Comparison of ENCODE assay signal across 17 mouse cellular contexts in the genomic region with DNA sequence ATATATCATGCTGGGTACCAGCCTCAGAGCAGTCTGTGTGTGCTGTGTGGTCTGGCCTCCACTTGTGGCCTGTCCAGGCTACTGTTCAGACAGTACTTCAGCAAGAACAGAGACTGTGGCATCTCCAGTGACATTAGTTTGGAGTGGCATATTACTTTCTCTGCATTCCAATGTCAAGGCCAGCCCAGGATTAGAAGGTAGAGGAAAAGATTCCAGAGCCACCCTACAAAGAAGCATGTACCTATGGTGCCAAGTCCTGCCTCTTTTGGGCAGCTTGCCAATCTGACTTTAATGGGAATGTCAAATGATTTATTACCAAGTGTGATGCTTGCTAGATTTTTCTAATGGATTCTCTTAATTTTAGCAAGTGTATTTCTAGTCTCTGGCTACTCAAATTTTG. TPM values are rescaled to one million over a fixed set of nuclear protein-coding genes. Genes with fewer than 3 reads are reported as not detected.
DNase-seq lines count a peak whose midpoint lies in the region; ATAC-seq and TF ChIP-seq lines count a peak whose summit lies in the region.
"Had no signal": no experiment of that assay in that cellular context is flagged by ENCODE, and none has a peak within 500 bp of the region (broad histone marks: within the 10 kb centered on the region; RNA-seq: fewer than 3 reads in every experiment).

No protein-coding gene starts in this region.

- no peak overlapping the region for H3K4me2 ChIP-seq in hindbrain, embryonic 14.5 days (replicated peaks)
- H3K4me2 ChIP-seq in hindbrain, embryonic 12.5 days (replicated peaks): no peak overlapping the region
- H3K4me2 ChIP-seq: limb, embryonic 12.5 days had no signal

- no peaks in the 10 kb centered on the region for H3K36me3 ChIP-seq in hindbrain, embryonic 14.5 days (replicated peaks; ENCODE audit: control insufficient read depth, insufficient read depth)
- H3K36me3 ChIP-seq in hindbrain, embryonic 12.5 days: no peaks in the 10 kb centered on the region
- H3K36me3 ChIP-seq: limb, embryonic 12.5 days had no signal

- 0 out of 2 replicates have a peak, but pooled peaks cover 4% of the 10 kb centered on the region for H3K4me1 ChIP-seq in hindbrain, embryonic 14.5 days (replicated peaks; ENCODE audit: control insufficient read depth, insufficient read depth, low read length)
- H3K4me1 ChIP-seq in hindbrain, embryonic 12.5 days: no peaks in the 10 kb centered on the region
- H3K4me1 ChIP-seq: limb, embryonic 12.5 days had no signal

- DNase-seq in adrenal gland, adult 2 months: peak; percentile 47
- DNase-seq in adrenal gland, adult 18-20 months (ENCODE audit: low spot score in 2 of 2): no peak
- peak; percentile 66 for DNase-seq in hindbrain, embryonic 14.5 days (ENCODE audit: low spot score)
- DNase-seq in 3T3-L1 (ENCODE audit: low read depth, low spot score): peak; percentile 62
- DNase-seq in kidney, adult 18-20 months: peak; percentile 47
- DNase-seq in layer of hippocampus, adult 2 months (ENCODE audit: low spot score in 2 of 2): no peak
- DNase-seq in T-cell, adult 2 months (ENCODE audit: low spot score): no peak
- DNase-seq: cerebellum, postnatal 36 days; thymus, adult 18-20 months had no signal

- no peak overlapping the region for H3K9ac ChIP-seq in hindbrain, embryonic 14.5 days
- H3K9ac ChIP-seq in hindbrain, embryonic 12.5 days: no peak overlapping the region
- H3K9ac ChIP-seq: limb, embryonic 12.5 days had no signal

- H3K9me3 ChIP-seq in hindbrain, embryonic 14.5 days (ENCODE audit: control insufficient read depth, low read length): no peaks in the 10 kb centered on the region
- H3K9me3 ChIP-seq in hindbrain, embryonic 12.5 days (replicated peaks): no peaks in the 10 kb centered on the region
- H3K9me3 ChIP-seq: limb, embryonic 12.5 days had no signal

- no peak overlapping the region for H3K4me3 ChIP-seq in hindbrain, embryonic 14.5 days (replicated peaks; ENCODE audit: low read length)
- no peak overlapping the region for H3K4me3 ChIP-seq in hindbrain, embryonic 12.5 days
- H3K4me3 ChIP-seq in layer of hippocampus, adult 2 months: no peak overlapping the region
- H3K4me3 ChIP-seq: limb, embryonic 12.5 days had no signal

- no peaks in the 10 kb centered on the region for H3K27me3 ChIP-seq in hindbrain, embryonic 14.5 days (ENCODE audit: control insufficient read depth, insufficient read depth, low read length)
- H3K27me3 ChIP-seq in hindbrain, embryonic 12.5 days: no peaks in the 10 kb centered on the region
- H3K27me3 ChIP-seq: limb, embryonic 12.5 days had no signal

- H3K27ac ChIP-seq in hindbrain, embryonic 14.5 days: 0 out of 2 replicates have a peak overlapping the region, but pooled peaks have one; percentile 16
- no peak overlapping the region for H3K27ac ChIP-seq in hindbrain, embryonic 12.5 days
- no peak overlapping the region for H3K27ac ChIP-seq in layer of hippocampus, adult 2 months
- H3K27ac ChIP-seq: limb, embryonic 12.5 days; macrophage had no signal

- ATAC-seq in hindbrain, embryonic 14.5 days (ENCODE audit: low FRiP score): no peak
- no peak for ATAC-seq in hindbrain, embryonic 12.5 days (ENCODE audit: low FRiP score)

- TF ChIP-seq CTCF in layer of hippocampus, adult 2 months (conservative IDR thresholded peaks at IDR 0.05): no peak

RNA-seq across cellular contexts. Expression of a gene that starts 54.6 kb away (rescaled TPM):
- total RNA-seq in adrenal gland, adult 2 months (2021): not detected
- not detected in 2 replicates for polyA plus RNA-seq in adrenal gland, adult 2 months (2012; rRNA removed)
- not detected for total RNA-seq in adrenal gland, adult 18-20 months (2021)
- polyA plus RNA-seq in hindbrain, embryonic 14.5 days (2014; fragmentation: Nextera tagmentation; extraction: Ambion mirVana): not detected in 2 replicates
- polyA plus RNA-seq in hindbrain, embryonic 12.5 days (2016; fragmentation: Nextera tagmentation; extraction: Ambion mirVana): not detected in 2 replicates
- not detected for total RNA-seq in layer of hippocampus, adult 2 months (2021)
- total RNA-seq: heart, postnatal 14 days; layer of hippocampus, postnatal 10 days; MEL; monocyte, adult 5-6 weeks had no signal
- polyA plus RNA-seq: macrophage; spleen, adult 2 months had no signal

Comparison
In these comparisons a context has a peak if more than half of its experiments do, and no peak if none do; other contexts are left out.
1. DNase-seq: peak in adrenal gland, adult 2 months (single experiment), hindbrain, embryonic 14.5 days (single experiment), 3T3-L1 (single experiment) and kidney, adult 18-20 months (single experiment); none in adrenal gland, adult 18-20 months (0 of 2), layer of hippocampus, adult 2 months (0 of 2) and T-cell, adult 2 months (single experiment).